Mouse (Mus musculus) gastrocnemius, postnatal 14 days (tissue): Measurements from ENCODE around the gene Ahcyl1. TPM values are rescaled to one million over a fixed set of nuclear protein-coding genes. Genes with fewer than 3 reads are reported as not detected.
"Not testable (repeated sequence)": the region's sequence is repeated elsewhere in the genome, so short reads cannot be mapped to it uniquely, and the experiment has no call there.

Experiments used
- DNase-seq: peaks from one replicate; pipeline ENCODE4 v3.0.0; 2021; ENCODE audit warnings: mixed read lengths
- intact Hi-C: fragments of 180-260 bp; cut with DNase I; formaldehyde crosslinking; loops from one replicate; pipeline ENCODE4 v1.15.1; 2025; ENCODE audit warnings: low total_unique reads
- long read RNA-seq, 2 experiments: library from polyadenylated mRNA; stranded (forward); transcript quantifications; one replicate each; pipeline ENCODE4 v2.0.0; 2021
- total RNA-seq, 2 experiments: library from RNA; stranded (reverse); gene quantifications; 2 replicates each; pipeline ENCODE4 v1.2.3; 2021

Ahcyl1 gene
- 10 to 100 TPM; 37.5 to 38.9 TPM for total RNA-seq
- long read RNA-seq, experiment 1, transcript Ahcyl1-201 (17 exons, 3,863 nt), result major isoform, 50 of 61 reads
- long read RNA-seq, experiment 1, partial matches to known transcripts, result 0 of 61 reads
- long read RNA-seq, experiment 1, other reads (novel, unspliced or antisense), result 11 of 61 reads
- long read RNA-seq, experiment 2, transcript Ahcyl1-201 (17 exons, 3,863 nt), result major isoform, 46 of 53 reads
- long read RNA-seq, experiment 2, partial matches to known transcripts, result 3 of 53 reads
- long read RNA-seq, experiment 2, other reads (novel, unspliced or antisense), result 4 of 53 reads

DNA sequence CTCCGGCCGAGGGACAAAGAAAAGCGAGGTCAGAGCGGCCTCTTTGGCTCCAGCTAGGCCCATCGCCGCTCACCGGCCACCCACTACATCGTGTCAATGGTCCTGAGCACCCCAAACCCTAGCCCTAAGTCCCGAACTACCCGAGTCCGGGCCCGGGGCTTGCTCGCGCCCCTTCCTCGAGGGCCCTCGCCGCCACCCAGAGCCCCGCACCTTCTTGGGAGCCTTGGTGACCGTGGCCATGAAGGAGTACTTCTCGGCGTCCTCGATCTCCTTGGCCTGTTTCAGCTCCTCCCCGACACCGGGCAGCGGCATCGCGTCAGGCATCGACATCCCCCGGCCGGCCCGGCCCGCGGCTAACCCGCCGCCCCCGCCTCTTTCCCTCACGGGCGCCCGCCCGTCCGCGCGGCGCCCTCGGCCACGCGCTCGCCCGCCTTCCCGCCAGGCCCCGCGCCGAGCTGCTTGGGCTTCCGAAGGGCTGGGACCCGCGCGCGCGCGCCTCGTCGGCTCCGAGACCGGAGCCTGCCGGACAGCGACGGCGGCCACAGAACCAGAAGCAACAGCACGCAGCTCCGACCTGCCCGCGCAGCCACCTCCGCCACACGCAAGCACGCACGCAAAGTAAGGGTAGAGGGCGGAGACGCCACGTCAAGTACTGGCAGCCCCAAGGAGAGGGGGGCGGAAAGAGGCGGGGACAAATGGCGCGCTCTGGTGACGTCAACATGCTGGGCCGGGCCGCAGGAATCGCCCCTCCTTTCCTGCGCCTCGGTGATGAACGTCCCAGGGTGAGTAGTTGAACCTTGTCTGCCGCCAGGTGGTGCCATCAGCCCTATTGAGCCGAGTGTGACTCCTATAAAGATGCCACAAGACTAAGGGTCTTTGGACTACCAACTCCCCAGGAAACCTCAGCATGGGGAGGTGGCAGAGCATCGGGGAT, at the start of gene Ahcyl1:
TSS of gene Ahcyl1 (minus strand) at position 613 of the 934 bp plus-strand sequence.
- peak; percentile 99 for DNase-seq
- intact Hi-C loops, result no loop called here

DNA sequence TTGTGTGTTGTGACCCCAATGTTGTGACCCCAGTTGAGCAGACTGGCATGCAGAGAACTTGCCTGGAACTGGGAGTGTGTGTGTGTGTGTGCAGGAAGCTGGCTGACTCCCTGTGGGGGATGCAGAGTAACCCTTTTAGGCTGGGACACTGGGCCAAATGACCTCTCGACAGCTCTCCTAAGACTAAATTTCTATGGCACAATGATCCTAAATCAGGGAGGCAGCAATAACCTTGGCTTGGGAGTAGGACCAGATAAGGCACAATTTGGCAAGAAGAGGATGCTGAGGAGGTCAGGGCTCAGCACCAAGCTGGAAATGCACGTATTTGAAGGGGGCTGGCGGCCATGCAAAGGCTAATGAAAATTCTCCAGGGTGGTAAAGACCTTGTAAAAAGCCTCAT, 49.7 kb upstream of the Ahcyl1 start:
- intact Hi-C loops, result no loop called here
- no peak for DNase-seq

DNA sequence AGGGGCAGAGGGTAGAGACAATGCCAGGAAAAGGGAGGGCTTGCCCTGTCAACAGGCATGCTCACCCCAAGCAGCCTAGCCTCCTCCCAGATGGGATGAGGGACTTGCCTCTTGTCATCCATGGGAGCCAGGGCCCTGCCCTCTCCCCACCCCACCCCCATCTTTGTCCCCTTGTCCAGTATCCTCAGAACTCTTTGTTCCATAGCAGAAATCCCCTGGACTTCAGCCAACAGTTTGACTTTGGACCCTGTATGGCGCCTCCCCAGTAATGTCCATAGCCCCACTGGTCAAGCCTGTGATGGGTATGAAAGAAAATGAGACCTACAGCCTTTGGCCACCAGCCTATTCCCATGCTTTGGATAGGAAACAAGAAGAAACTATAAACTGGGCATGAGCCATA, 47.3 kb upstream of the Ahcyl1 start:
- intact Hi-C loops, result no loop called here
- no peak for DNase-seq

DNA sequence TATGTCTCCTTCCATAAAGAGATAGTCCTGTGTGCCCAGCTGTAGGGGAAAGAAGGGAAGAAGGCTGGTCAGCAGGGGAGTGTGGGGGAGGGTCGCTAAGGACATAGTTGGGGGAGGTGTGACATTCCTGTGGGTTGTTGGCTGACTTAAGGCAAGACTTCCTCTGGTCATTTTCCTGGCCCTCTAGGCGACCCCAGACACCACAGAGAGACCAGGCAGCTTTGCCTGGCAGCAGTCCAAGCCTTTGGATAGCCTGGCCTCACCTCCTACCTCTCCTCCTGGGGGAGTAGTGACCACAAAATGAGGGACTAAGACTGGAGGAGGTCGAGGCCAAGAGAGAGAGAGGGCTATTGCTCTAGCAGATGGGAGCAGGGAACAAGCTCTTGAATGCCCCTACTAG, 46.7 kb upstream of the Ahcyl1 start:
- intact Hi-C loops, result no loop called here

GRCm38 (mm10) chr3:107742071-107742710, 45.8 kb upstream of the Ahcyl1 start:
- DNase-seq, result no peak
- intact Hi-C loops, result no loop called here

More for the DNA sequence above, 46.7 kb upstream of the Ahcyl1 start:
- no peak for DNase-seq

GRCm38 (mm10) chr3:107741387-107741786, 45.0 kb upstream of the Ahcyl1 start:
- no peak for DNase-seq
- intact Hi-C loops, result no loop called here

GRCm38 (mm10) chr3:107740578-107741207, 44.3 kb upstream of the Ahcyl1 start:
- peak; percentile 89 for DNase-seq
- intact Hi-C loops, result no loop called here

GRCm38 (mm10) chr3:107739966-107740365, 43.6 kb upstream of the Ahcyl1 start:
- intact Hi-C loops, result no loop called here
- no peak for DNase-seq

DNA sequence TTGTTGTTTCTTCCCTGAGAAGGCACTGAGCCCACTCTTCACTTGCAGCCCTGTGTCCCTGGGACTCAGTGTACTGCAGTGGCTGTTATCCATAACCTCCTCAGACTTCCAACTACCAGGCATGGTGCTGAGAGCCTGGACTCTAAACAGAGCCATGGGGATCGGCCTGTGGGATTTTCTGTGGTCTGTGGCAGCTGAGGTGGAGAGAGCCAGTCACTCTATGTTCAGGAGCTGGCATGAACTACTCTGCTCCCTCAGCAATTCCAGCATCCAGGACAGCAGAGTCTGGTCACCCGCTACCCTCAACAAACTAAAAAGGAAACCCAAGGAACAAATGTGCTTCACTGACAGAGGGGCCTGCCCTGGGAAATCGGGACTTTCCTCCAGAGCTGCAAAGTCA, 43.1 kb upstream of the Ahcyl1 start:
- intact Hi-C loops, result no loop called here
- DNase-seq, result no peak

- DNase-seq, result no peak
- intact Hi-C loops, result no loop called here
These were observed 42.3 kb upstream of the Ahcyl1 start for GRCm38 (mm10) chr3:107738620-107739019.

GRCm38 (mm10) chr3:107737609-107738190, 41.3 kb upstream of the Ahcyl1 start:
- intact Hi-C loops, result no loop called here
- no peak for DNase-seq

DNA sequence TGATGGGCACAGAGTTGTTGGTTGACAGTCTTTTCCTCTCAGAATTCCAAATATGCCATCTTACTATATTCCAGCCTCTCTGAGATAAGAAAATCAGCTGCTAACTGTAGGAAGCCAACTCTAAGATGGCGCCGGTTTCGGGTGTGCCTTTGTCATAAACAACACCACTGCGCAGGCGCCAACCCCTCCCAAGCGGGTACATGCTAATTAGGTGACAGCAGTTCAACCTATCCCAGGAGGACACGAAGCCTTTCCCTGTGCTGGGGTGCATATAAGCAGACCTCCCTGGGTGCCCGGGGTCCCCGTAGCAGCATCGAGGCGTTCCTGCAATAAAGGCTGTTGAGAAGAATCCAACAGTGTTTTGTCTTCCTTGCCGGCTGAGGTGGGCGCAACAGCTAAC, 39.3 kb upstream of the Ahcyl1 start:
- DNase-seq, intact Hi-C loops: not testable (repeated sequence)

DNA sequence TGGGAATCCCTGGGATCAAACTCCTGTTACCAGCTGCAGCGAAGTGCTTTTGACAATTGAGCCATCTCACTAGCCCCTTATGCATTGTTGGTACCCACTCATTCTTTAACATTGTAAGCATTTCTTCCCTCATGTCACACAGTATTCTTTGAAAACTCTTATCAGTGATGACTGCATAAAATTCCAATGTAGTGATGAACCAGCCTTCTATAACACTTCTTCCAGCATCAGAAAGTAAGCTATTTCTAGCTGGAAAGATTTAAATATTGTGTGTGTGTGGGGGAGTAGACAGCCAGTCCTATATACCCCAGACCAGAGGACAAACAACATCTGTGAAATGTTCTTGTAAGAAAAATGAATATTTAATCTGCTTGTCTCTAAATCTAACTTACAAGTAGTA, 37.0 kb upstream of the Ahcyl1 start:
- intact Hi-C loops, result no loop called here
- DNase-seq, result no peak

DNA sequence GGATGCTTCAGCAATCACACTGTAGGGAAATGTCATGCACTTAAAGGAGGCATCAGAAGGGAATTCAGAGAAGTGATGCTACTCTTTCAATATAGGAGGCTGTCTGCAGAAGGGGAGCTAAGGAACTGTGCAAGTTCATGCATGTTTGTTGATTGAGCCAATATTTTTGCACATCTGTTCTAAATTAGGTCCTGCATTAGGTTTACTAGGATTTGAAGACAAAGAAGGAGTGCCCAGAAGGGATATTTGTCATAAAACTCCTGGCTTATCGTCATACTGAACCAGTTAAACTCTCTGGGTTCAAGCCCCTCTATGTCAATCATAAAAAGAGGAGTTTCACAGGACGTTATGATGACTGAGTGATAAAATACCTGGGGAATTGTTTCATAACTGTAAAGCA, 33.9 kb upstream of the Ahcyl1 start:
- no peak for DNase-seq
- intact Hi-C loops, result no loop called here

GRCm38 (mm10) chr3:107728509-107728908, 32.1 kb upstream of the Ahcyl1 start:
- intact Hi-C loops, result no loop called here
- DNase-seq, result no peak

GRCm38 (mm10) chr3:107715971-107716370, 19.6 kb upstream of the Ahcyl1 start:
- no peak for DNase-seq
- intact Hi-C loops, result no loop called here

DNA sequence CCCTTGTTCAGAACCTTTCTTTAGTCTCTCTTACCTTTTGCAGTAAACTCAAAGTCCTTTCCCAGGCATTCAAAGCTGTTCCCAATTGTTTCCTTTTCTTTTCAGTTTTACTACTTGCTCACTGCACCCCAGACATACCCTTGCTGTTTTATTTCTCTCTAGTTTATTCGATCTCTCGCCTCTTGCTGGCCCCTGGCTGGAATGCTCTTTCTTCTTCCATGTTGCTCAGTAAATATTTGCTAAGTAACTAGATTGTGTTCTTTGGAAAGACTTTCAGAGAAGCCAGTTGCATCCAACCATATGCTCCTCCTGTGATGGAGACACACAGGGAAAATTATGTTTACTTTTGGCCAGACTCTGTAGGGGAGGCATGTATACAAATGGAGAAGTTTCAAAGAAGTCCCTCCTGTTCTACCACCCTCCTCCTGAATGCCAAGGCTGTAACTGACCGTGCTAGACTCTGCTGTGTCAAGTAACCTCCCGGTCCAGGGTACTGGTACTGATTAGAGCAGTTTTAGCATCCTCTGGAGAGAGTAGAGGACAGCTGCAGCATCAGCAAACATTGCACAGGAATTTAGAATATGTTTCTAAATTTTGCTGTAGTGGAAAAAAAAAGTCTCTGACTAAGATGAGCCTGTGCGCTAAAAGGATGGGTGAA, 18.0 kb upstream of the Ahcyl1 start:
- DNase-seq, result no peak
- intact Hi-C loops, result no loop called here

- no peak for DNase-seq
- intact Hi-C loops, result no loop called here
These were observed 15.7 kb upstream of the Ahcyl1 start for GRCm38 (mm10) chr3:107712081-107712480.

DNA sequence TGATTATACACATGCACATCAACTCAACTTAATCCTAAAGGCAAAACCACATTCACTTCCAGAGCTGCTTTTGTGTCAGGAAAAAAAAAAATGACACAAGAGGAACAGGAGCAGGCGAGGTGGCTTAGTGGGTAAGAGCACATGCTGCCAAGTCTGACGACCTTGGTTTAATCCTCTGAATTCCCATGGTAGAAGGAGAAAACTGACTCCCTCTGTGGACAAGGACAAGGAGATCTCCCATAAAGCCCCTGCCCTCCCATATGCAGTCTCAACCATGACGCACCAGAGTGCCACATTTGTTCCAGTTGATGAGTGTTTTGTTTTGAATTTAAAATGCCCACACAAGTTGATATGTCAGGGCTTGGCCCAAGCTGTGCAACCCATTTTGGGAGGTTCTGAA, 12.8 kb upstream of the Ahcyl1 start:
- intact Hi-C loops, result loop anchor here (10.0 kb wide), 1 partner anchor 346 kb away; no protein-coding TSS in a partner anchor

More for the DNA sequence above, 12.8 kb upstream of the Ahcyl1 start:
- no peak for DNase-seq
